Mouse (Mus musculus) embryonic fibroblast, embryonic 13.5 days (primary cell): ENCODE measurements around the gene Grid2.

Source experiments
- CTCF ChIP-seq: IDR thresholded peaks from 2 replicates; pipeline ENCODE4 v1.5.1; 2011; ENCODE audit warnings: mild to moderate bottlenecking, control low read depth, low read length, moderate library complexity, borderline replicate concordance; ENCODE audit not compliant: insufficient read depth
- POLR2A ChIP-seq: IDR thresholded peaks from 2 replicates; pipeline ENCODE4 v1.6.1; 2011; ENCODE audit warnings: low read depth, mild to moderate bottlenecking, control low read depth, low read length, moderate library complexity

DNA sequence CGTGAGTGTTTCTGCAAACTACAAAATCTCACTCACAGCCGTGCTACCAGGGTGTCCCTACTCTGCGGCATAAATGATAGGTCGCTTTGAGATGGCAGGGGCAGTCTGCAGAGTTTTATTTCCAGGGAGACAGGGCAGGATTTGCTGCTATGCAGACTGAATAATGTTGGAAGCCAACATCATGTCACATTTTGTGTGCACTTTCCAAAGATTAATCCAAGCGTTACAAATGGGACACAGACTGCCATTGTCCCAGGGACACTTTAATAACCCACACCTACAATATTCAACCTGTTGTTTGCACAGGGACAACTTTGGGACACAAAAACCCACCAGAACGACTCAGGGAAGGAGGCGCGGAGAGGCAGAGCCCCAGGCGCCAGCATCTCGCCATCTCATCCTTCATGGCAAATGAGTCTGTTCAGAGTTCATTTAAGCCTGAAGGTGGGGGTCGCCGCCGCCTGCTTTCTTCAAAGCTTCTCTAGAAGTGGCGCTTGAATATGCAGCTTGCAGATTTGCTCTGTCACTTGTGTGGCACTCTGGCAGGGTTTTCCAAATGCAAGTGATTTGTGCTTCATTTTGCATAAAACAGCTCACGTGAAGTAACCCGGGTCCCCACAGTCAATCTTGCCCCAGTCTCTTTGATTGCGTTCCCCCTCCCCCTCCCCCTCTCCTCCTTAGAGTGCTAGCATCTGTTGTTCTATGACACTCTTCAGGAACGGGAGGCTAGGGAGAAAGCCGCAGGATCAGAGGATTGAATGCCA lies 1432.7 kb downstream of the Grid2 start:
- TF ChIP-seq POLR2A: no peak
- no peak for TF ChIP-seq CTCF
